Mouse (Mus musculus): ENCODE measurements around the gene Arvcf.

GRCm38 (mm10) chr16:18366849-18367248 is 18.9 kb downstream of the Arvcf start:
- TF ChIP-seq POLR2A (IDR thresholded peaks at IDR 0.05; ENCODE audit: borderline replicate concordance, control insufficient read depth, low read depth, low read length) (no peak), CTCF (IDR thresholded peaks at IDR 0.05; ENCODE audit: control insufficient read depth, insufficient read depth, low read length) (no peak)
